Mouse (Mus musculus): ENCODE measurements around the gene Cyfip1.

- TF ChIP-seq EP300 (IDR thresholded peaks at IDR 0.05; ENCODE audit: low read depth) (no peak), CTCF (IDR thresholded peaks at IDR 0.05; ENCODE audit: low read depth) (no peak)
Observed at GRCm38 (mm10) chr7:55824468-55824867, 17.1 kb upstream of the Cyfip1 start.

Measured in liver, embryonic 14.5 days (tissue).